Mouse (Mus musculus): ENCODE results near the gene Lrrn2. TPM values are rescaled to one million over a fixed set of nuclear protein-coding genes. Genes with fewer than 3 reads are reported as not detected.

The Lrrn2 gene
- 1 to 10 TPM; 2.4 to 2.8 TPM for total RNA-seq (2021)

DNA sequence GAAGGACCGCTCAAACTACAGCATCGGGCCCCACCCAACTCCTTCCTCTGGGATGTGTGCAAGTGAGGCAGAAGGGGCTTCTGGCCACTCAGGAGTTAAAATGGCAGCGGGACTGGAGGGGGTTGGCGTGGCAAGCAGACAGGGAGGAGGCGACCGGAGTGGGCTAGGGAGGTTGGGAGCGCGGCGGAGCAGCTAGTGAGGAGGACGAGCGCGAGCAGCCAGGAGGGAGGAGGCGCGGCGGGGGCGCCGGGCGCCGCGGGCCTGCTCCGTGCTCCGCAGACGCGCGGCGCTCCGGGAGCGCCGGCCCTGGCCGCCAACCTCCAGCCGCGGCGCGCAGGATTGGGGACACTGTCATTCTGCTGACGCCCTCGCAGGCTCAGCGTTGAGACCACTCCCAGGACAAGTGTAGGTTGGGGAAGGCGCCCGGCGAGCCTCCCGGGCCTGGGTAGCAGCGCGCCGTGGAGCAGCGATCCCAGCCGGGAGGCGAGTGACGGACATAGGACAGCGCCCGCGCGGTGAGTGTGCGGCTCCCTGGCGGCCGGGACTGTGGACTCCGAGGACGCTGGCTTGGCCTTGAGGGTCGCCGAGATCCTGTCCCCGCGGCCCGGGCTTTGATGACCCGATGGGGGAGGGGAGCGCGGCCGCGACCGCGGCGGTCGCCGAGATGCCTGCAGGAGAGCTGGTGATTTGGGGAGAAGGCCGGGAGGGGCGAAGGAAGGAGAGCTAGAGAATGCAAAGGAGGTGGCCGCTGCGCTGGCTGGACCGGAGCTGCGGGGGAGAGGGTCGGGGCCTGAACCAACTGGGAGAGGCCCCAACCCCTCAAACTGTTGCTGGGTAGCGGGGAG lies at the start of gene Lrrn2:
TSS of gene Lrrn2 (plus strand) at position 113 of the 845 bp plus-strand sequence.
- DNase-seq = peak; percentile 36 to 53

DNA sequence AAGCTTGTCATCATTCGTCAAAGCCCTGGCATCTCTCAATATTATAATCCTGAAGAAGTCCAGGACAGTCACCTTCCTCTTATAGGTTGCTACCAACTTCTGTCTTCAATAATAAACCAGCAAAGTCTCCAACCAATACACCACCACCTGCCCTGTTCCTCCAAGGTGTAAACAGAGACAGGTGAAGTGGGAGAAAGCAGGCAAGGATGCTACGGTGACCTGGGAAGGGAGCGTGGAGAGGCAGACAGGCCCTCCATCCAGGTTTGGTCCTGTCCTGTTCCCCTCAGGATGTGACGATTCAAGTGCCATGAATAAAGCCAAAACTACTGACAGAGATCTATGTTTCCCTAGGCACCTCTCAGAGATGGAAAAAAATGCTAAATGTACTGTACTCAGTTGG lies 48.1 kb upstream of the Lrrn2 start:
- intact Hi-C loops (cut with DNase I) = no loop called here
- DNase-seq = no peak

More for the DNA sequence above, at the start of gene Lrrn2:
- intact Hi-C loops (cut with DNase I) = no loop called here

DNA sequence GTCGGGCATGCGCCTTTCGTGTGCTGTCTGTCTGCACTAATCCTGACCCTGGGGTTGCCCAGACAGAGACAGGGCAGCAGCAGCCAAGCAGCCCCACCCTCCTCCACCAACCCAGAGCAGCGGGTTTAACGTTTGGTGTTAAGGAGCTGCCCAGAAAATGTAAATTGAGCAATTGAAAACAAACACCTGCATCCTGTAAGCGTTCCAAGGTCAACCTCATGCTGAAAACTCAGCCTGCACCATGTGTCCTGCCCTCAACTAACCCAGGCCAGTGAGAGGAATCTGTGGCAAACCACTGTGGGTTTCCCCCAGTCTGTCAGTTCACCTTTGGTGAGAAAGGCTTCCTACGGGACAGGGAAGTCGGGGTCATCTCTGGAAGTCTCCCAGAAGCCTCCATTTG lies 46.0 kb upstream of the Lrrn2 start:
- DNase-seq = no peak
- intact Hi-C loops (cut with DNase I) = no loop called here

DNA sequence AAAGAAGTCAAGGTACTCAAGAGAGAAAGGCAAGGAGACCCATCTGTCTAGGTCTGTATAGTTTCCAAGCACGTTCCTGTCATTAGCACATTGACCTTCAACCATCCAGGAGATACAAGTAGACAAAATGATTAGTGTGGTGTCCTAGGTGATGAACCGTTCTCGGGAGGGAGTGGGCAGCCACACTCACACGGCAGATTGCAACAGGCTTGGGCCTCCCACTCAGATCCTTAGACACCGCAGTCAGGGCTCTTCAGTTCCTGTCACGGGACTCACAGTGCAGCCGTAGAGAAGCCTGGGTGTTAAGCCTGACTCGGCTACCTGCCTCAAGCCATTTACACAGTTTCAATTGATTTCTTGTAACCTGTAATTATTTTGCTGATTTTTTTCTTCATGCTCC lies 43.2 kb upstream of the Lrrn2 start:
- intact Hi-C loops (cut with DNase I) = no loop called here
- no peak for DNase-seq

DNA sequence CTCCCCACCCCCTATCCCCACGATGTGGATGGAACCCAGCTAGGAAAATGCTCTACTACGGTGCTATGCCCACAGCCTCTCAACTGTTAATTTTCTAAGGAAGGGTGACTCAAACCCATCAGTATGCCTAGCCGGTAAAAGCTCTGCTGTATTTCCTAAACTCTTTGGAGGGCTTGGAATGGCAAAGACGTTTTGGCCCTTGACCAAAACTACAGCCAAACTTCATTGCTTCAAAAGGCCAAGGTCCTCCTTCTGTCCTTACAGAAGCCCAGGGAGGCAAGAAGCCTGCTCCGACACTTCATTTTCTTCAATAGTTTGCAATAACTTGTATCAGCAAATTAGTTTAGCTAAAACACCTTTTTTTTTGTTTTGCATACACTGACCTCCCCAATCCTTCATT lies 42.4 kb upstream of the Lrrn2 start:
- DNase-seq = no peak
- intact Hi-C loops (cut with DNase I) = no loop called here

DNA sequence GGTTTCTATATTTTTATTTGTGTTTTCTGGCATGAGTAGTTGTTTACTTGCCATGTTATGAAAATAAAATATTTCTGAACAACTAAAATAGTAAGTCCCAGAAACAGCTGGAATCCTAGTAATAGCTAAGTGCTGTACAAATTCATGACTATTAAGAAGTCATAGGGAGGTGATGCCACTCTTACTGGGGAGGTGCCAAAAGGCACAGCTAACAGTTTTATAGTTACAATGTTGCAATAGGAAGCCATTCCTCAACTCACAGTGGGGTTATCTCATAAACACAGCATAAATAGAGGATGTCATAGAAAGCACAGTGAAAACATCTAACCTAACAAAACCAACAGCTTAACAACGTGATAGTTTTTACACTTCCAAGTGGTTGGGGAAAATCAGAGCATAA lies 41.7 kb upstream of the Lrrn2 start:
- intact Hi-C loops (cut with DNase I) = no loop called here
- DNase-seq = no peak

DNA sequence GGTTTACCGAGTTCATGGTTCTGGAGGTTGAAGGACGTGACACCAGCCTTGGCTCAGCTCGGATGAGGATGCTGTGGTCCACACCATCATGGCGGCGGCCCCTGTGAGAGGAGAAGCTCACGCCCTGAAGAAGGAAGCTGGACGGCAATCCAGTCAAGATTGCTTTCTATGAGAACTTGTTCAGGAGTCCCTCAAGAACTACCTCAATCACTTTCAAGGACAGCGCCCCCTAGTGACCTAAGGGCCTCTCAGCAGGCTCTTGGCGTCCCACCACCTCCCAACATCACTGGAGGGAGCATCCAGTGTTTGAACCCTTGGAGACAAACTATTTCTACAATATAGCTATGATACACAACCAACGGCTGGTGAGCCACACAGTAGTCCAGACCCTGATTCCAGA lies 36.5 kb upstream of the Lrrn2 start:
- intact Hi-C loops (cut with DNase I) = no loop called here
- DNase-seq = no peak

DNA sequence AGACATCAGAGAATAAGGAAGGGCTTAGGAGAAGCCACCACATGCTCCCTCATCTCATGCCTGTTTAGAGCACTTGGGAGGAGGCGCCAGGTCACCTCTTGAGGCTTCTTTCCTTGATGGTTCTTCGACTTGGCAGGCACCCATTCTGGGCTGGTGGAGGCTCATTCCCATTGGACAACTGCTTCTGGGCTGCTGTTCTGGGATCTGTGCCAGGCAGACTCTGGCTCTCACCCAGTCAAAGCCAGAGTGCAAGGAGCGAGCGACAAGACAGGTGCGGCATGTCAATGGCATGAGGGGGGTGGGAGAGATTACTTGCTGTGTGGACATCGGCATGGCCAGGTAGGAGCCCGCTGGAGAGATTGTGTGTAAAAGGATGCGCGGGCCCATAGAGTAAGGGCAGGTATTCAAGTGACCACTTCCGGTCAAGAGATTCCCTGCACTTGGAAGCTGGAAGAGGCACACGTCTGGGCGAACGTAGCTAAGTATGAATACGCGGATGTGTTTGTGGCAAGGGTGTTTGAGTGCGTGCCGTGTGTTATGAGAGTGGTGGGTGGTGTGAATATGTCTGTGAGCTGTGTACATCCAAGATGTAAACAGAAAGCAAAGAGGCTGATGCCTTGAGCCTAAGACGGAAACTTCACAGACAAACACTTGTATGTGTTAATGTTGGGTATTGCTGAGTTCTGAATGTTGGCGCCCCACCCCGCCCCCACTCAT lies 35.8 kb upstream of the Lrrn2 start:
- intact Hi-C loops (cut with DNase I) = no loop called here
- peak; percentile 58 to 60 for DNase-seq

DNA sequence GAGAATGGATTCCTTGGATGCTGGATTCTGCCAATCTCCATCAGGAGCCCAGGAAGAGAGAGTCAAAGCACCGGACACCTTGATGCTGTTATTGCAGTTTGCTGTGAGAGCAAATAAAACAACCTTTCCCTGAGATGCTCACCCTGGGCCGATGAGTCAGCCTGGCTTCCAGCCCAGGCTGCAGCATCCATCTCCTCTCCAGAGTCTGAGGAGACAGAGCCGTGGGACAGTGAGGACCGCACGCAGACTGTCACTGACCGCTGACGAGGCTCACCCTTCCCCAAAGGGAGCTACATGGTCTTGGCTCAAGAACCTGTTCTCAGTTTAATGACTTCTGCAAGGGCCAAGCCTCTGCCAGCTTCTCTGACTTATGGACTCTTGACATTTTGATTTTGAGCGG lies 34.3 kb upstream of the Lrrn2 start:
- intact Hi-C loops (cut with DNase I) = no loop called here
- no peak for DNase-seq

DNA sequence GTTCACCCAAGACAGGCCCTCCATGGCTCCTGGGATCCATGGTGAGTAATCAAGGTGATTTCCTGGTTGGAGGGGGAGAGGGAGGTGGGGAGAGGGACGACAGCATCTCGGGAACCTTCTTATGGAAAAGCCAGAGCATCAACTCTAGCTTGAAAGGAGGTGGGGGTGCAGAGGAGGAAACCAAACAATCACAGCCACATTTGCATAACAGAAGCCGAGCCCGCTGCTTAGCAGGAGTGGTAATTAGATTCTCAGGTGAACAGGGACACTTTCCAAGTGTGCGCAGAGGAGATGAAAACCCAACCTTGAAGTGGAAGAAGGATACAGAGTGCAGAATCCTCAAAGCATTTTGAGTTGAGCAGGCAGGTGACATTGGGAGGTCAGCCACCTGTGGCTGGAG lies 29.3 kb upstream of the Lrrn2 start:
- intact Hi-C loops (cut with DNase I) = no loop called here
- DNase-seq = no peak

DNA sequence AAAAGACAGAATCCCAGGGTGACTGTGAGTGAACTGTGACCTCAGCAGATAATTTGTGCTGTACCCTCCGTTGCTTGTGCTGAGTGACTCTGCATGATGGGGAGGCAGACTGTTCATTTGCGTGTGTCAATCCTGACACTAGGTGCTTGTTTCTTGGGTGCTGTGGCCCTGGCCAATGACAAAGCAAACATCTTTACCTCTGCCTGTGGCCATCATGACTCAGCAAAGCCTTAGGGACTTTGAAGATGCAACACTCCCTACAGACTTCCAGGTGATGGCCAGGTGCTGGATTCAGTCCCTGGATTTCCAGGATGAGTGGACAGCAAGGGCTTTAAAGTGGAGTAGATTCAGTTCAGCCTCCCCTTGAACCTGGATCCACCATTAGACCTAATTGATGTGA lies 28.8 kb upstream of the Lrrn2 start:
- DNase-seq = no peak
- intact Hi-C loops (cut with DNase I) = no loop called here

DNA sequence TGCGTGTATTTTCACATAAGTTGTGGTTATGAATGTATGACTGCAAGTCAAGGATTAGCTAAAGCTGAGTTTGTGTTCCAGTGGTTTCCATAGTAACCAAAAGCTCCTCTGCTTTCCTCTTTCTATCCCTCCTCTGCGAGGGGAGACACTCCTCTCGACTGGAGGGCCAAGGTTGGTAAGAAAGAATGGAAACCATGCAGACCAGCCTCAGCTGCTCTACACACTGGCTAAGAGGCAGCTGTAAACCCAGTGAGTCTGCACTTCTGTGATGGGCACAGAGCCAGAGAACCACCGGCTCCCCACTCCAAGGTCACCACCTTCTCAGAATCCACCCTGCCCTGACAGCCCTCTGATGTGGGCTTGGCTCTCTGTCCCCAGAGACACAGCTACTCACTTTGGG lies 28.3 kb upstream of the Lrrn2 start:
- peak; percentile 11 to 14 for DNase-seq
- intact Hi-C loops (cut with DNase I) = no loop called here

DNA sequence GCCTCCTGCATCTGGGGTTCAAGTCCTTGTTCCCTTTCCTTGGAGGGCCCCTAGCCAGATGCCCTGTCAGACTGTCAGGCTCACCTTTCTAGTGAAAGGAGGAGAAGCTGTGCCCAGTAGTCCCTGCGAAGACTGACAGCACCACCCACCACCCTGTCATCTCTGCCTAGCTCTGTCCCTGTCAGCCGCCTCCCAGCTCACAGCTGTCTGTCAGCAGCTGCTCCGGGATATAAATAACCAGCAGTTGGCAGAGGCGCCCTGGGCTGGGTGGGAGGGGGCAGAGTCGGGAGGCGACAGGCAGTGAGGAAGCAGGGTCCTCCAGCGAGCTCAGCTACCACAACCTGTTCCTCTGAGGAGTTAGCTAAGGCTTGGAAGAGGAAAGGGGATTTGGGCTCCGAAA lies 26.8 kb upstream of the Lrrn2 start:
- DNase-seq = peak; percentile 15 to 34
- intact Hi-C loops (cut with DNase I) = no loop called here

DNA sequence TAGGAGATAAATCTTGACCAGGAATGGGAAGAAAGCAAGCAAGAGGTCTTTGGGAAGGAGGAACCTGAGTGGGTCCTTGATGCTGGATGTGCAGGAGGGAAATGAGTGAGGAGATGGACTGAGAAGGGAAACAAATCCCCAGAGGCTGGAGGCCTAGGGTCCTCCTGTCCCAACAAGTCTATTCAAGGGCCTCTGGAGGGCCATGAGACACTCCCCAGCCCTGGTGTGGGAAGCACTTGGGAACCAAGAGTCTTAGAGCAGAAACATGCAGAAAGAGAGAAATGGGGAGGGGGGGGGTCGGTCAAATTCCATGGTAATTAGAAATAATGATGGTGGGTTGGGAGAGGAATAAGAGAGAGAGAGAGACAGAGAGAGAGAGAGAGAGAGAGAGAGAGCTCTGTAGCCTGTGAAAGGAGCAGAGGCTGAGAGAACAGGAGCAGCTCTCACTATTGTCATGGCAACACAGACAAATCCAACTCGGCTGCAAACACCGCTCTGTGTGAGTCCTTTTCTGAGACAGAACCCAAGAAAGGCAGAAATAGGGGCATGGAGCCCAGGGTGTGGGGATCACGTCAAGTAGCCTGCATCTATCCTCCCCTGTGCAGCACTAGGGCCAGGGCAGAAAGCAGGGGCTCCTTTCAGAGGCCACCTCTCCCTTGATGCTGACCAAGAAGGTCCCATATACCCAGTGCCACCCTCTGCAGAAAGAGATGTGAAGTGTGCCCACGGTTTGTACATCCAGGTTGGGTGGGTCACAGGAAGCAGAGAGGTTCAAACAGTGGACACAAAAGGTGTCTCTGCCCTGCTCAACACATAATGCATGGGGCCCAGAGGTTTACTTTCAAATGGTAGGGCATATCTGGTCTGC lies 21.3 kb upstream of the Lrrn2 start:
- intact Hi-C loops (cut with DNase I) = no loop called here
- no peak for DNase-seq

DNA sequence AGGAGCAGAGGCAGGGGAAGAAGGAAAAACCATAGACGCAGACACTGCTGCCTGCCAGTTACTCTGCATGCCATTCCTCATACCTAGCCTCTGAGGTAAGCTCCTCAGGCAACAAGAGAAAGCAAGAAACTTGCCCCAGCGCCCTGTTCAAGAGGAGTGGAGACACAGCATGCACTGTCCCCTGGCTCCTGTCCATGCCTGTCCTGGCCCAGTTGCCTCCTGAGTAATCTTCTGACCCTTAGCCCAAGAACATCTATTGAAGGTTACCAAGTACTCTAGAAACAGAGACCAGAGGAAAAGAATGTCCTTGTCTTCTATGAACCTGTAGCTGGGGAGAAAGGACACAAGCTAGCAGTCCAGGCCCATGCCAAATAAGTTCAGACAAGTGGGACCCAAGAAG lies 15.9 kb upstream of the Lrrn2 start:
- DNase-seq = no peak
- intact Hi-C loops (cut with DNase I) = no loop called here

DNA sequence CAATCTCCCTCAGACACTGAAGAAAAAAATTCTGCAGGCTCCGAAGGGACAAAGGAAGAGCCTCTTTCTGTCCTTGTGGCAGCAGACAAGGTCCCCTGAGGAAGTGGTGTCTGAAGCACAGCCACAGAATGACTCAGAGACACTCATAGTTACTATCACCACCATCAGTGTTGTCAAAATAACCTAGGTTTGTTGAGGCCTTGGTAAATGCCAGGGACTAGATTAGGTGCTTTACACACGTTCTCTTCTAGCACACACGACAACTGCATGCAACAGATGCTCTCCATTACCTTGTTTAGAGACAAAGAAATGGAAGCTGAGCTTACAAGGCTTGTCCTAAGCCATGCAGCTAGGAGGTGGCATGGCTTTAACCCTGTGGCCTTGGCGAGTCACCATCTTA lies 14.5 kb upstream of the Lrrn2 start:
- intact Hi-C loops (cut with DNase I) = no loop called here
- DNase-seq = no peak

DNA sequence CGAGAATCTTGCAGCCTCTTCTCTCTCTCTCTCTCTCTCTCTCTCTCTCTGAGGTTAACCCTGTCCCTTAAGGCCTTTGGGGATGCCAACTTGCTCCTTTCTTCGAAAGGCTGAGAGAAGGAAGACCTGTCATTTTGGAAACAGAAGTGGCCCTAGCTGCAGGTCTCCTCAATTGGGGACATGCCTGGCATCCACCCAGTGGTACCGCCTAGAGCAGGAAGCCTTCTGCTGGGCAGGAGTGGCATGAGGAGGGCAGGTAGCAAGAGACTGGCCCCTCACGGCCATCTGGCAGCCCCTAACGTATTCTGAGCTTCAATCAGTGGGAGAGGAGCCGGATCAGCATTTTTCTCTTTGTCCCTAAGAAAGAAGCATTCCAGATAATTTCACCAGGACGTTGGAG lies 9.7 kb upstream of the Lrrn2 start:
- intact Hi-C loops (cut with DNase I) = no loop called here

DNA sequence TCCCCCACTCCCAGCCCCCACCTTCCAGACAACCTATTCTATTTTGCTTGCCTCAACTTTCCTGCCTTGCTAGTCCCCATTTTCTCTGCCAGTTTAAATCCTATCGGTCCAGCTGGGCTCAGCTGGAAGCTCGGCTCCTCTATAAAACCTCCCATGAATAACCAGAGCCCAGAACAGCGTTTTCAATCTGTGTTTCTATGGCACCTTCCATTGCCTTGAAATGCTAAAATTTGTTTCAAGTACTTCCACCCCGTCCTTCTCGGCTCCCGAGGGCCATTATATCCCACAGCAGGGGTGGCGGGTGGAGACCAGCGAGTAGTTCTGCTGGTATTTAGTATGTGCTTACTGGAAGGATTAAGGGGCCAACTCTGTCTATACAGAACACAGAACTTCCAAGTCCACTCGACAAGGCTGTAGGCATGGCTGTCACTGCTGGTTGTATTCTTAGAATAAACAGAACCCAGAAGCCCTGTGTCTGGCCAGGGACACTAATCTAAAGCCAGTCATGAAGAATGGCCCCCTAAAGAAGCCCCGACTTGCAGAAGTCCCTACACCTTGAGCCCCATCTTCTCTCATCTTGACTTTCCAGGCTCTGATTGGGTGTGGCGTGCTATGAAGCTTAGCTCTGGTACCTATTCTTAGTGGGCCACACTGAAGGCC lies 992 bp upstream of the Lrrn2 start:
- intact Hi-C loops (cut with DNase I) = no loop called here
- DNase-seq = no peak

More for the DNA sequence above, 9.7 kb upstream of the Lrrn2 start:
- no peak for DNase-seq

DNA sequence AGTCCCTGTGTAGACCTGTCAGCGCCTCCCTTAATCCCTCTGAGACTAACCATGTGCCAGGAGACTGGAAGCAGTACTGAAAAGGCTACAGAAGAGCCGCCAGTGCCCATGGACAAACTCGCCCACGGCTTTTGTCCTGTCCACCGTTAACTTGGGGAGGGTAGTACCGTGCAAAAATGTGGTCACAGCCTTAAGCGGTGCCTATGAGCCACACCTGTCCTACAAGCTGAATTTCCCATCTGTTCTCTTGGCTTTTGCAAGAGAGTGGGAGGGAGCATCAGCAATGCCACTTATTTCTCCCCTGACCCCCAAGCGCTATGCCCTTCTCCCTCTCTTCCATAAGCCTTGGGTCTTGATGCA lies 292 bp upstream of the Lrrn2 start:
- intact Hi-C loops (cut with DNase I) = no loop called here
- no peak for DNase-seq

DNA sequence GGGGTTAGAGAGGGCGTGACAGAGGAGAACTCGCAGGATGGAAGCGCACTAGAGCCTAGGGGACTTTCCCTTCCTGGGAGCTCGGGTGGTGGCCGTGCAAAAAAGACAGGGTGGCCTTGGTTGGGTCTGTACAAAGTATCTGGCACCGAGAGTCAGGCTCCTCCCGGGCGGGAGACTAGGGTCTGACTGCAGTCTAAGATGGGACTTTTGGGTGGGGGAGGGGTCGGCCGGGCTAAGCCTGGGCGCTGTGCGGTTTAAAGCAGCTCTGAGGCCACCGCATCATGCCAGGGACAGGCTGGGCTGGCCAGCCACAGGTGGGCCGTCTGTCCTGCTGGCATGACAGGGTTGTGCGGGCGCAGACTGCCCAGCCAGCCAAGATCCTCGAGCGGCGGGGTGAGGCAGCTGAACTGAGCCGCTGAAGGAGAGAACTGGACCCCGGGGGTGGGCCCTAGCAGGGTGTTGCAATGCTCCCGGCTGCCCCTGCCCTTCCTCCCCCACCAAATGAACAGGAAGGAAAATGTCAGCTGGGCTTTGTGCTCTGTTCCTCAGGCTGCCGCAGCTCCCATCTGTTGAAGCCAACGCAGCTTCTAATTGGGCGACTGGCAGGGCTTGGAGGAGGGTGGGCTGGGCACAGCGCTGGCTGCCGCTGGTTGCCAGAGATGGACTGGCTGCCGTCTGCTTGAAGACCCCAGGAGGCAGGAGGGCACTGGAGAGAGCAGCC lies 1.1 kb downstream of the Lrrn2 start:
- intact Hi-C loops (cut with DNase I) = no loop called here
- DNase-seq = peak; percentile 8 to 34
